Mouse (Mus musculus) CH12F3 (cell line): Measurements from ENCODE around the gene Prss53.
"Not testable (repeated sequence)": the region's sequence is repeated elsewhere in the genome, so short reads cannot be mapped to it uniquely, and the experiment has no call there.

Experiments used
- in situ Hi-C: fragments of 300-500 bp; cut with MboI; formaldehyde crosslinking; loops from 2 replicates; pipeline ENCODE4 v1.14.3; 2020; ENCODE audit warnings: low sequenced_read_pairs

Gene Prss53

GRCm38 (mm10) chr7:127876467-127877348 lies 14.1 kb downstream of the Prss53 start, which contains the start of gene Zfp668:
Gene Zfp668, minus strand, starts transcription at chr7:127876828.
- in situ Hi-C loops = no loop called here

GRCm38 (mm10) chr7:127876041-127876466 lies 14.7 kb downstream of the Prss53 start, which contains the start of gene Zfp646:
Gene Zfp646, plus strand, starts transcription at chr7:127876221.
- in situ Hi-C loops = no loop called here

GRCm38 (mm10) chr7:127875627-127876001 lies 15.2 kb downstream of the Prss53 start:
- in situ Hi-C loops = no loop called here

- in situ Hi-C loops = no loop called here
Observed at GRCm38 (mm10) chr7:127874812-127875626, 15.8 kb downstream of the Prss53 start.

GRCm38 (mm10) chr7:127870136-127870821 lies 20.5 kb downstream of the Prss53 start:
- in situ Hi-C loops = no loop called here

GRCm38 (mm10) chr7:127869149-127869810 lies 21.5 kb downstream of the Prss53 start:
- in situ Hi-C loops = no loop called here

- in situ Hi-C loops = no loop called here
Observed at GRCm38 (mm10) chr7:127867641-127868040, 23.1 kb downstream of the Prss53 start.

GRCm38 (mm10) chr7:127866434-127866833 lies 24.3 kb downstream of the Prss53 start:
- in situ Hi-C loops = no loop called here

GRCm38 (mm10) chr7:127858258-127858657 lies 32.5 kb downstream of the Prss53 start:
- in situ Hi-C loops = no loop called here

GRCm38 (mm10) chr7:127850906-127851305 lies 39.9 kb downstream of the Prss53 start:
- in situ Hi-C loops = no loop called here

GRCm38 (mm10) chr7:127849973-127850875 lies 40.5 kb downstream of the Prss53 start:
- in situ Hi-C loops = no loop called here

- in situ Hi-C loops = no loop called here
Observed at GRCm38 (mm10) chr7:127842001-127842718, 48.6 kb downstream of the Prss53 start.

- in situ Hi-C loops = no loop called here
Observed at GRCm38 (mm10) chr7:127841340-127842000, 49.3 kb downstream of the Prss53 start.

GRCm38 (mm10) chr7:127840886-127841285 lies 49.9 kb downstream of the Prss53 start:
- in situ Hi-C loops = no loop called here

GRCm38 (mm10) chr7:127840031-127840430 lies 50.7 kb downstream of the Prss53 start:
- in situ Hi-C loops = not testable (repeated sequence)

- in situ Hi-C loops = not testable (repeated sequence)
Observed at GRCm38 (mm10) chr7:127837878-127838277, 52.9 kb downstream of the Prss53 start.

- in situ Hi-C loops = no loop called here
Observed at GRCm38 (mm10) chr7:127837473-127837872, 53.3 kb downstream of the Prss53 start.
